Mouse (Mus musculus): Measurements from ENCODE around the gene Armc7. TPM values are rescaled to one million over a fixed set of nuclear protein-coding genes. Genes with fewer than 3 reads are reported as not detected.
"Not testable (repeated sequence)": the region's sequence is repeated elsewhere in the genome, so short reads cannot be mapped to it uniquely, and the experiment has no call there.

Armc7 gene
- polyA plus RNA-seq, 1 experiment from 2014 or later = 8.7 TPM

- Histone ChIP-seq H3K36me3 (replicated peaks; ENCODE audit: control insufficient read depth, insufficient read depth, low read depth, low read length) (no peaks in the 10 kb centered on the region), H3K27me3 (ENCODE audit: control insufficient read depth, insufficient read depth, low read length) (no peaks in the 10 kb centered on the region), H3K9ac (replicated peaks; ENCODE audit: low read length) (no peak overlapping the region), H3K9me3 (replicated peaks; ENCODE audit: control insufficient read depth, low read length) (no peaks in the 10 kb centered on the region), H3K4me2 (ENCODE audit: low read depth, low read length) (no peak overlapping the region), H3K27ac (replicated peaks; ENCODE audit: low read depth, low read length) (no peak overlapping the region), H3K4me1 (ENCODE audit: control insufficient read depth, insufficient read depth, low read length) (no peaks in the 10 kb centered on the region), H3K4me3 (ENCODE audit: low read depth, low read length) (no peak overlapping the region)
- ATAC-seq (replicated peaks; ENCODE audit: insufficient number of reproducible peaks, low FRiP score, low TSS enrichment, low read depth) (no peak), DNase-seq (ENCODE audit: low spot score) (no peak)
- 80% methylated on average over 2 of the region's 2 CpGs for WGBS
Observed at GRCm38 (mm10) chr11:115520218-115520617, 44.8 kb downstream of the Armc7 start.

- no peak overlapping the region for H3K27ac ChIP-seq (replicated peaks; ENCODE audit: low read depth, low read length)
- ATAC-seq (replicated peaks; ENCODE audit: insufficient number of reproducible peaks, low FRiP score, low TSS enrichment, low read depth) = no peak
- H3K4me3 ChIP-seq (ENCODE audit: low read depth, low read length) = no peak overlapping the region
- no peak overlapping the region for H3K9ac ChIP-seq (replicated peaks; ENCODE audit: low read length)
- 86% methylated on average over 4 of the region's 4 CpGs for WGBS
- no peaks in the 10 kb centered on the region for H3K27me3 ChIP-seq (ENCODE audit: control insufficient read depth, insufficient read depth, low read length)
- no peak for DNase-seq (ENCODE audit: low spot score)
- H3K36me3 ChIP-seq (replicated peaks; ENCODE audit: control insufficient read depth, insufficient read depth, low read depth, low read length) = peaks cover 2% of the 10 kb centered on the region
- no peak overlapping the region for H3K4me2 ChIP-seq (ENCODE audit: low read depth, low read length)
- H3K4me1 ChIP-seq (ENCODE audit: control insufficient read depth, insufficient read depth, low read length) = no peaks in the 10 kb centered on the region
- H3K9me3 ChIP-seq (replicated peaks; ENCODE audit: control insufficient read depth, low read length) = no peaks in the 10 kb centered on the region
Observed at GRCm38 (mm10) chr11:115521080-115521479, 45.6 kb downstream of the Armc7 start.

- DNase-seq (ENCODE audit: low spot score) (no peak), ATAC-seq (replicated peaks; ENCODE audit: insufficient number of reproducible peaks, low FRiP score, low TSS enrichment, low read depth) (no peak)
- no peaks in the 10 kb centered on the region for H3K4me1 ChIP-seq (ENCODE audit: control insufficient read depth, insufficient read depth, low read length)
- H3K27ac ChIP-seq (replicated peaks; ENCODE audit: low read depth, low read length) = no peak overlapping the region
- 90% methylated on average over 2 of the region's 2 CpGs for WGBS
- H3K4me2 ChIP-seq (ENCODE audit: low read depth, low read length) = no peak overlapping the region
- H3K27me3 ChIP-seq (ENCODE audit: control insufficient read depth, insufficient read depth, low read length) = no peaks in the 10 kb centered on the region
- H3K36me3 ChIP-seq (replicated peaks; ENCODE audit: control insufficient read depth, insufficient read depth, low read depth, low read length) = peaks cover 3% of the 10 kb centered on the region
- H3K9me3 ChIP-seq (replicated peaks; ENCODE audit: control insufficient read depth, low read length) = no peaks in the 10 kb centered on the region
- no peak overlapping the region for H3K4me3 ChIP-seq (ENCODE audit: low read depth, low read length)
- no peak overlapping the region for H3K9ac ChIP-seq (replicated peaks; ENCODE audit: low read length)
Observed at GRCm38 (mm10) chr11:115522238-115522637, 46.8 kb downstream of the Armc7 start.

DNA sequence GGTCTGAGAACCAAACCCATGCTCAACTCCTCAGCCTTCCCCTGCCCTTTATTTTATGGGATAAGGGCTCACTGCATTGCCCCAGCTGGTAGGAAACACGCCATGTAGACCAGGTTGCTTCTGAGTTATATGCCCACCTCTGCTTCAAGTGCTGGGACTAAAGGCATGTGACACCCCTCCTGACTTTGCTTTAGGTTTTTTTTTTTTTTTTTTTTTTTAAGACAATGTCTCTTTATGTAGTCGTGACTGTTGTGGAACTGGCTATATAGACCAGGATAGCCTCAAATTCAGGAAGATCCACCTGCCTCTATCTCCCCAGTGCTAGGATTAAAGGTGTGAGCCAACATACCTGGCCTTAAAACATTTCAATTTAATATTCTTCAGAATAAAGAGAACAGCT lies 47.2 kb downstream of the Armc7 start:
- Histone ChIP-seq H3K36me3 (replicated peaks; ENCODE audit: control insufficient read depth, insufficient read depth, low read depth, low read length) (peaks cover 3% of the 10 kb centered on the region), H3K4me3 (ENCODE audit: low read depth, low read length) (no peak overlapping the region), H3K9me3 (replicated peaks; ENCODE audit: control insufficient read depth, low read length) (no peaks in the 10 kb centered on the region), H3K27me3 (ENCODE audit: control insufficient read depth, insufficient read depth, low read length) (no peaks in the 10 kb centered on the region), H3K9ac (replicated peaks; ENCODE audit: low read length) (no peak overlapping the region), H3K4me1 (ENCODE audit: control insufficient read depth, insufficient read depth, low read length) (no peaks in the 10 kb centered on the region), H3K4me2 (ENCODE audit: low read depth, low read length) (no peak overlapping the region), H3K27ac (replicated peaks; ENCODE audit: low read depth, low read length) (no peak overlapping the region)
- ATAC-seq (replicated peaks; ENCODE audit: insufficient number of reproducible peaks, low FRiP score, low TSS enrichment, low read depth) (no peak), DNase-seq (ENCODE audit: low spot score) (no peak)
- 84% methylated on average over 2 of the region's 2 CpGs for WGBS

DNA sequence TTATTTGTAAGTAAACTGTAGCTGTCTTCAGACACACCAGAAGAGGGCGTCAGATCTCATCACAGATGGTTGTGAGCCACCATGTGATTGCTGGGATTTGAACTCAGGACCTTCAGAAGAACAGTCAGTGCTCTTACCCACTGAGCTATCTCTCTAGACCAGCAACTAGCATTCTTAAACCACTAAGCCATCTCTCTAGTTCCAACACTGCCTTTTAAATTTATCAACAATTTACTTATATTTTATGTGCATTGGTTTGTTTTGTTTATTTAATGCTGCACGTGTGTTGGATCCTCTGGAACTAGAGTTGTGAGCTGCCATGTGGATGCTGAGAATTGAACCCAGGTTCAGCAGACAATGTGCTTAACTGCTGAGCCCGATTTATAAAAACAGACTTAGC lies 51.0 kb downstream of the Armc7 start:
- ATAC-seq (replicated peaks; ENCODE audit: insufficient number of reproducible peaks, low FRiP score, low TSS enrichment, low read depth); H3K9ac ChIP-seq (replicated peaks; ENCODE audit: low read length); H3K36me3 ChIP-seq (replicated peaks; ENCODE audit: control insufficient read depth, insufficient read depth, low read depth, low read length); H3K27me3 ChIP-seq (ENCODE audit: control insufficient read depth, insufficient read depth, low read length); H3K4me3 ChIP-seq (ENCODE audit: low read depth, low read length); H3K27ac ChIP-seq (replicated peaks; ENCODE audit: low read depth, low read length); H3K4me1 ChIP-seq (ENCODE audit: control insufficient read depth, insufficient read depth, low read length); H3K4me2 ChIP-seq (ENCODE audit: low read depth, low read length); DNase-seq (ENCODE audit: low spot score); H3K9me3 ChIP-seq (replicated peaks; ENCODE audit: control insufficient read depth, low read length): not testable (repeated sequence)
- 87% methylated on average over 3 of the region's 3 CpGs for WGBS

DNA sequence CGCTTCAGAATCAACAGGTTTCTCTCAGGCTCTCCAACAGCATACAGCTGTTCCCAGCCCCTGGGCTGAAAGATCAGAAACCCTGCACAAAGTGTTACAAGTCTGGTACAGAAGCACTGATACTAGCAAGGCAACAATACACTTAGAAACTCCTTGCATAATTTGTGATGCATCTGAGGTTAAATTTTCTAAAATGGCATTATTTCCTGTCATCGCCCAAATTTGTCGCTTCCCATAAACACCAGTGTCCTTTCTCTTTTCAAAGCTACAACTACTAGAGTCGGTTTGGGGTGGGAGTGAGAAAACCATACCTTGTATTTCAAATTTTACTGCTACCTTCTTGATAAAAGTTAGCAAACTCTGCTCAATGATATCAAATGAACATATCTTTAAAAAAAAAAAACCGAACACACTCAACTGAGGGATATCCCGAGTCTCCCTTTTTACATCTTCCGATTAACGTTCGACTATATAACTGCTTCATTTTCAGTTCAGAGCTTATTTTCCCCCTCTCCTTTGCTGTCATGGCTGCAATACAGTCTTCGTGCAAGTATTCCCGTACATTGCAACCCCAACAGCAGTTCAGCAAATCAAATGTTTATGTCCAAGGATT lies 59.4 kb downstream of the Armc7 start:
- H3K27ac ChIP-seq (replicated peaks; ENCODE audit: low read depth, low read length) = peak overlapping the region; percentile 98
- peak overlapping the region; percentile 81 for H3K4me3 ChIP-seq (ENCODE audit: low read depth, low read length)
- H3K27me3 ChIP-seq (ENCODE audit: control insufficient read depth, insufficient read depth, low read length) = no peaks in the 10 kb centered on the region
- H3K4me1 ChIP-seq (ENCODE audit: control insufficient read depth, insufficient read depth, low read length) = no peaks in the 10 kb centered on the region
- DNase-seq (ENCODE audit: low spot score) = no peak
- ATAC-seq (replicated peaks; ENCODE audit: insufficient number of reproducible peaks, low FRiP score, low TSS enrichment, low read depth) = no peak
- H3K36me3 ChIP-seq (replicated peaks; ENCODE audit: control insufficient read depth, insufficient read depth, low read depth, low read length) = peaks cover 6% of the 10 kb centered on the region
- no peaks in the 10 kb centered on the region for H3K9me3 ChIP-seq (replicated peaks; ENCODE audit: control insufficient read depth, low read length)
- 7% methylated on average over 11 of the region's 11 CpGs for WGBS
- peak overlapping the region; percentile 99 for H3K9ac ChIP-seq (replicated peaks; ENCODE audit: low read length)
- peak overlapping the region; percentile 42 for H3K4me2 ChIP-seq (ENCODE audit: low read depth, low read length)

- no peaks in the 10 kb centered on the region for H3K9me3 ChIP-seq (replicated peaks; ENCODE audit: control insufficient read depth, low read length)
- peaks cover 6% of the 10 kb centered on the region for H3K36me3 ChIP-seq (replicated peaks; ENCODE audit: control insufficient read depth, insufficient read depth, low read depth, low read length)
- H3K4me3 ChIP-seq (ENCODE audit: low read depth, low read length) = peak overlapping the region; percentile 81
- no peaks in the 10 kb centered on the region for H3K27me3 ChIP-seq (ENCODE audit: control insufficient read depth, insufficient read depth, low read length)
- peak; percentile 76 for DNase-seq (ENCODE audit: low spot score)
- under 1% methylated on average over 67 of the region's 84 CpGs for WGBS
- H3K27ac ChIP-seq (replicated peaks; ENCODE audit: low read depth, low read length) = peak overlapping the region; percentile 98
- peak; percentile 68 for ATAC-seq (replicated peaks; ENCODE audit: insufficient number of reproducible peaks, low FRiP score, low TSS enrichment, low read depth)
- no peaks in the 10 kb centered on the region for H3K4me1 ChIP-seq (ENCODE audit: control insufficient read depth, insufficient read depth, low read length)
- H3K9ac ChIP-seq (replicated peaks; ENCODE audit: low read length) = peak overlapping the region; percentile 99
- H3K4me2 ChIP-seq (ENCODE audit: low read depth, low read length) = peak overlapping the region; percentile 42
Observed at GRCm38 (mm10) chr11:115535401-115536037, 60.1 kb downstream of the Armc7 start.

- H3K27me3 ChIP-seq (ENCODE audit: control insufficient read depth, insufficient read depth, low read length) = no peaks in the 10 kb centered on the region
- H3K9me3 ChIP-seq (replicated peaks; ENCODE audit: control insufficient read depth, low read length) = no peaks in the 10 kb centered on the region
- peak within 1 kb of the TSS; percentile 43 for H3K4me2 ChIP-seq (ENCODE audit: low read depth, low read length)
- H3K9ac ChIP-seq (replicated peaks; ENCODE audit: low read length) = peak within 1 kb of the TSS; percentile 99
- DNase-seq (ENCODE audit: low spot score) (peak; percentile 98), ATAC-seq (replicated peaks; ENCODE audit: insufficient number of reproducible peaks, low FRiP score, low TSS enrichment, low read depth) (peak; percentile 79)
- under 1% methylated on average over 58 of the region's 70 CpGs for WGBS
- H3K4me1 ChIP-seq (ENCODE audit: control insufficient read depth, insufficient read depth, low read length) = no peaks in the 10 kb centered on the region
- peak within 1 kb of the TSS; percentile 81 for H3K4me3 ChIP-seq (ENCODE audit: low read depth, low read length)
- H3K27ac ChIP-seq (replicated peaks; ENCODE audit: low read depth, low read length) = peak within 1 kb of the TSS; percentile 98
- peaks cover 6% of the 10 kb centered on the region for H3K36me3 ChIP-seq (replicated peaks; ENCODE audit: control insufficient read depth, insufficient read depth, low read depth, low read length)
Observed at GRCm38 (mm10) chr11:115536038-115536681, 60.7 kb downstream of the Armc7 start, which contains the start of gene Sumo2. Gene Sumo2 (minus strand): TSS chr11:115536276.

Measured in embryonic facial prominence, embryonic 11.5 days (tissue).